Mouse (Mus musculus): ENCODE measurements around the gene Spns1. TPM values are rescaled to one million over a fixed set of nuclear protein-coding genes. Genes with fewer than 3 reads are reported as not detected.

The Spns1 gene
- polyA plus RNA-seq, 1 experiment from 2014 or later = 67.6 TPM

DNA sequence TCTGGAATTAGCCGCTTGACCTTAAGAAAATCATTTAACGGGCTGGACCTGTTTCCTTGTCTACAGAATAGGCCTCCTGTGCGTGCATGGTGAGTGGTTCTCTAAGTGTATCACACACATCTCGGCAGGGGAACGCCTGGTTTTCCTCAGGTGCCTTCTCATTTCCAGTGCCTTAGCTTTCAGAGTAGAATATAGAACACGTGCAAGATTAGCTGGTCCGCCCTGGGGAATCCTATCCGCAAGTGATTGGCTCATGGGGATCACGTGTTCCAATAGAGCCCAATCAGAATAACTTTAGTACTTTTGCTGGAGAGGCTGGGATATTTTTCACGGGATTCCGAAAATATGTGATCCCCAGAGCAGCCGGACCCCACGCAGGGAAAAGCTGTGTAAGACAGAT, 18.2 kb downstream of the Spns1 start:
- 81% methylated on average over 13 of the region's 13 CpGs for WGBS

DNA sequence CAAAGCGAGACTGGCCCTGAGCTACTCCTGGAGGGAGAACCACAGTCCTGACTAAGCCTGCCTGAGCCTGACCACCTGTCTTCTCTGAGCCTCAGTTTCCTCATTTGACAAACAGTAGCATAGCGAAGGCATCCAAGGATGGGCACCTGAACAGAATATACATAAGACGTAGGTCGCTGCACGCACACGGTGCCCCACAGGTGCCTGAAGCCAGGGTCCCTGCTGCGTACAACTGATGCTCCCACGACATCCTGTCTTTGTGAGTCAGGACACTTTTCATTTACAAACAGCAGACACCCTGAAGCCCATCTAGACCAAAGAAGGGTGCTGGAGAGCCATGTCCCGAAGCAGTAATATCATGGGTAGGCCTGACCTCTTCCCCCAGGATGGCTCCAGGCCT, 18.8 kb downstream of the Spns1 start:
- 92% methylated on average over 9 of the region's 9 CpGs for WGBS
- H3K27me3 ChIP-seq (ENCODE audit: low read depth, poor library complexity, severe bottlenecking) = no peaks in the 10 kb centered on the region
- no peak overlapping the region for H3K4me3 ChIP-seq
- no peaks in the 10 kb centered on the region for H3K36me3 ChIP-seq
- H3K4me1 ChIP-seq = peaks cover 27% of the 10 kb centered on the region
- H3K27ac ChIP-seq (replicated peaks) = no peak overlapping the region
- DNase-seq (ENCODE audit: low spot score) = no peak
- no peaks in the 10 kb centered on the region for H3K9me3 ChIP-seq (replicated peaks)

More for the DNA sequence above, 18.2 kb downstream of the Spns1 start:
- Histone ChIP-seq H3K4me1 (peaks cover 27% of the 10 kb centered on the region), H3K27me3 (ENCODE audit: low read depth, poor library complexity, severe bottlenecking) (no peaks in the 10 kb centered on the region), H3K27ac (replicated peaks) (no peak overlapping the region), H3K9me3 (replicated peaks) (no peaks in the 10 kb centered on the region), H3K36me3 (peaks cover 3% of the 10 kb centered on the region; the same call in 1 of the 2 replicates), H3K4me3 (no peak overlapping the region)
- DNase-seq (ENCODE audit: low spot score) = no peak

DNA sequence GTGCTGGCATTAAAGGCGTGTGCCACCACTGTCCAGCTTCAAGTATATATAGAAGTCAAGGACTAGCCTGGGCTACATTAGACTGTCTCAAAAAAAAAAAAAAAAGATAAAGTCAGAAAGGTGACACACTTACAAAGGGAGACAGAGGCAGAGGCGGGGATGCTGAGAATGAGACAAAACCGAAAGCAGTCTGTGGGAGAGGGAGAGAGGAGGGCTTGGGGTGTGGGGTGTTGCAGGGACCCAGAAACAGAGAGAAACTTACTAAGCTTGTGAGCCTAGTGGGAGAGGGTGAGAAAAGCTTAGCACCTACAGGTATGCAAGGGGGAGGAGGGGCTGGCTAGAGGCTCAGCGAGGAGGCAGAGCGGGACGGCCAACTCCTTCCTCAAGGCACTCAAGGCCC, 19.4 kb downstream of the Spns1 start:
- H3K27ac ChIP-seq (replicated peaks) = no peak overlapping the region
- H3K27me3 ChIP-seq (ENCODE audit: low read depth, poor library complexity, severe bottlenecking) = no peaks in the 10 kb centered on the region
- WGBS = 77% methylated on average over 6 of the region's 6 CpGs
- H3K36me3 ChIP-seq = no peaks in the 10 kb centered on the region
- peaks cover 27% of the 10 kb centered on the region for H3K4me1 ChIP-seq
- DNase-seq (ENCODE audit: low spot score) = no peak
- no peaks in the 10 kb centered on the region for H3K9me3 ChIP-seq (replicated peaks)
- no peak overlapping the region for H3K4me3 ChIP-seq

DNA sequence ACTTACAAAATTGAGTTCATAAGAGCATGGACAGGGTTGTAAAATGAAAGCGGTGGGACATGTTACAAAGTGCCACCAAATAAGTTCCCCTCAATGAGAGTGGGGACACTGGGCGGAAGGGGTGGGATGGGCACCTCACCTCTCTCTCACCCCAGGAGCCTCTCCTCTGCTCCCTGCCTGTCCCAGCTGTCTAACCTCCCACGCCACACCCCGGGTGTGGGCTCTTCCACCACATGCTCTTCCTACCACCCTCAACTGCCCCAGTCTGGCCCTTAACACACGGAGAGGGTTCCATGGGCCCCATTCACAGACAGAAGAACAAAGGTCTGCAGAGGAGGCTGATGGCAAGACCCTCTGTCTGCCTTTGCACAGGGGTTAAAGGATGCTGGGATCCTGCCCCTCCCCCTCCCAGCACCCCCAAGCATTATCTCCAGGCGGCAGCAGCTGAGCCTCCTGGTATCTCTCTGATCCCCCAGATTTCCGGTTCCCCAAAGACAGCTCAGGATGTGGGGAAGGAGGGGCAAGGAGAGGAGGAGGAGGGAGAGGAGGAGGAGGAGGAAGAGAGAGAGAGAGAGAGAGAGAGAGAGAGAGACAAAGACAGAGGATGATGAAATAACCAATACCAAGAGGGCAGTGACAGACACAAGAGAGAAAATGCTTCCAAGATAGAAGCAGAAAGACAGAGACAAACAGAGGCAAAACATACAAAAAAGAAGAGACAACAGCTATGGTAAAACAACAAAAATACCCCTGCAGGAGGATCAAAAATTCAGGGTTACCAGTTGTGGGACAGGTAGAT, 20.3 kb downstream of the Spns1 start:
- Histone ChIP-seq H3K27me3 (ENCODE audit: low read depth, poor library complexity, severe bottlenecking) (no peaks in the 10 kb centered on the region), H3K36me3 (no peaks in the 10 kb centered on the region), H3K27ac (replicated peaks) (peak overlapping the region; percentile 68), H3K4me1 (peaks cover 27% of the 10 kb centered on the region), H3K9me3 (replicated peaks) (no peaks in the 10 kb centered on the region), H3K4me3 (no peak overlapping the region)
- no peak for DNase-seq (ENCODE audit: low spot score)
- WGBS = 48% methylated on average over 7 of the region's 7 CpGs

DNA sequence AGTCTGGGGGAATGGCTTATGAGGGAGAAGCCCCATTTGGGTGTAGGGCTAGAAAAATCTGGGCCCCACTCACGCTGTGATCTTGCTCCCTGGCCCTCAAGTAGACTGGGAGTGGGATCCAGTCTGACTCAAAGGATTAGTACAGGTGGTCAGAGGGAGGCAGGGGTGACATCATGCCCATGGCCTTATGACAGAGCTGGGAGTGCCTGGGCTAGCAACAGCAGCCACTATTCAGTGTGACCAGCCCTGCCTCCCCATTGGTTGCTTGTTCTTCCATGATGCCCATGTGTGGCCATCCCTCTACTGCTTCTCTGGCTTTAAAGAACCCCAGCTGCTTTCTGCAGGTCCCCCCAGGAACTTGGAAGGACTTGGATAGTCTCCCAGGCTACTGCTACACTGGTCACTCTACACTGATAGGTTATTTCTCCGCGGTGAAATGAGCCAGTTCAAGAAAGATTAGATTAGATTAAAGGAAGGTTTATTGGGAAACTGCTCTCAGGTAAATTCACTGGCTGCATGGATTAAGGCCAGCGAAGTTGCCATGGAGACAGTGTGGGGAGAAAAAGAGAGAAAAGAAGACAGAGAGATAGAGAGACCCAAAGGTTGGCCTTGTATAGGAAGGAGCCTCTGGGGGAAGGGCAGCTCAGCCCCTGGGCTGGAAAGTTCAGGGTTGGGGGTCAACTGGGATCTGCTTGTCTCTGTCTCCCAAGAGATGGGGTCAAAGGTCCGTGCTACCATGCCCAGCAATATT, 21.2 kb downstream of the Spns1 start:
- H3K36me3 ChIP-seq = no peaks in the 10 kb centered on the region
- WGBS = 51% methylated on average over 5 of the region's 5 CpGs
- H3K27ac ChIP-seq (replicated peaks) = no peak overlapping the region
- H3K27me3 ChIP-seq (ENCODE audit: low read depth, poor library complexity, severe bottlenecking) = no peaks in the 10 kb centered on the region
- H3K4me1 ChIP-seq = peaks cover 36% of the 10 kb centered on the region
- no peaks in the 10 kb centered on the region for H3K9me3 ChIP-seq (replicated peaks)
- no peak for DNase-seq (ENCODE audit: low spot score)
- H3K4me3 ChIP-seq = no peak overlapping the region

DNA sequence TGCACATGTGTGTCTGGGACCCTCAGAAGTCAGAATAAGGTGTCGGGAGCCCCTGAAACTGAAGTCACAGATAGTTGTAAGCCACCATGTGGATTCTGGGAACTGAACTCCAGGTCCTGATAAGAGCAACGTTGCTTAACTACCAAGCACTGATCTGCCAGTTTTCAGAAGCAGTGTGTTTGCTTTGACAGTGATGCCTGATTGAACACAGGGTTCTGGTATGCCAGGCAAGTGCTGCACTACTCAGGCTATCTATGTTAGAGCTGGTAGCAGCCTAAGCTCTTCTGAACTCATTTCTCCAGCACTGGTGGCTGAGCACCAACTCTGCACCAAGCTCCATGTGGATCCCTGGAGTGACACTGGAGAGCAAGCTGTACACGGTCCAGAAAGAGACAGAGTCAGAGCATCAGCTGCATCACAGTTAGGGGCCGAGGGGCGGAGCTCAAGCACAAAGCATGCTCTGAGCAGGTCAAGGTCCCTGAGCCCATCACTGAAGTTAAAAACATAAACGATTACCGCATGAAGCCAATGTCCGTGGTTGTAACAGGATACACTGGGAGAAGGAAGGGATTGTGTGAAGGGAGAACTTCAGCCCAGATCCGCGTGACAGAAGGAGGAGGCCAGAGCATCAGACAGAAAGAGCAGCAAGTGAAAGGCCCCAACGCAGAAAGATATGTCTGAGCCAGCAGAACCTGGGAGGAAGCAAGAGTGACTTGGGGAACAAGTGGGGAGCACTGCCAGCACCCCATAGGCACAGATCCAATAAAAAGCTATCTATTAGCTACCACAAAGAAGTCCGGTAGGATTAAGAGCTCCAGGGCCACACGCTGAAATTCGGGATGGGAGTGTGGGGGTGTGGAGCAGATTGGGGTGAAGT, 22.3 kb downstream of the Spns1 start:
- no peaks in the 10 kb centered on the region for H3K27me3 ChIP-seq (ENCODE audit: low read depth, poor library complexity, severe bottlenecking)
- H3K4me1 ChIP-seq = peaks cover 40% of the 10 kb centered on the region
- no peak overlapping the region for H3K4me3 ChIP-seq
- H3K36me3 ChIP-seq = no peaks in the 10 kb centered on the region
- no peak for DNase-seq (ENCODE audit: low spot score)
- 55% methylated on average over 14 of the region's 14 CpGs for WGBS
- no peaks in the 10 kb centered on the region for H3K9me3 ChIP-seq (replicated peaks)
- no peak overlapping the region; the same call in 1 of the 2 replicates for H3K27ac ChIP-seq (replicated peaks)

DNA sequence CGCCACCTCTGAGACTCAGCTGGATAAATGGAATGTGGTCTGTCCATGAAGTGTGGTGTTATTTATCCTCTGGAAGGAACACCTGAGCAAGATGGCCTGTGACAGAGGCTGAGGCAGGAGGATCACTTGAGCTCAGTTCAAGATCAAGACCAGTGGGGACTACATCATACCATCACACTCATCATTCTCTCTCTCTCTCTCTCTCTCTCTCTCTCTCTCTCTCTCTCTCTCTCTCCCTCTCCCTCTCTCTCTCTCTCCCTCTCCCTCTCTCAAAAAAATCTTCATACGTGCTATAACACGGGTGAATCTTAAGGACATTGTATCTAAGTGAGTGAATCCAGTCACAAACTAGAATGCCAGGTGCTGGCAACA, 23.3 kb downstream of the Spns1 start:
- H3K9me3 ChIP-seq (replicated peaks) = no peaks in the 10 kb centered on the region
- WGBS = 93% methylated on average over 3 of the region's 3 CpGs
- peaks cover 40% of the 10 kb centered on the region for H3K4me1 ChIP-seq
- no peaks in the 10 kb centered on the region for H3K27me3 ChIP-seq (ENCODE audit: low read depth, poor library complexity, severe bottlenecking)
- no peak overlapping the region for H3K27ac ChIP-seq (replicated peaks)
- no peaks in the 10 kb centered on the region for H3K36me3 ChIP-seq
- no peak for DNase-seq (ENCODE audit: low spot score)
- no peak overlapping the region for H3K4me3 ChIP-seq

DNA sequence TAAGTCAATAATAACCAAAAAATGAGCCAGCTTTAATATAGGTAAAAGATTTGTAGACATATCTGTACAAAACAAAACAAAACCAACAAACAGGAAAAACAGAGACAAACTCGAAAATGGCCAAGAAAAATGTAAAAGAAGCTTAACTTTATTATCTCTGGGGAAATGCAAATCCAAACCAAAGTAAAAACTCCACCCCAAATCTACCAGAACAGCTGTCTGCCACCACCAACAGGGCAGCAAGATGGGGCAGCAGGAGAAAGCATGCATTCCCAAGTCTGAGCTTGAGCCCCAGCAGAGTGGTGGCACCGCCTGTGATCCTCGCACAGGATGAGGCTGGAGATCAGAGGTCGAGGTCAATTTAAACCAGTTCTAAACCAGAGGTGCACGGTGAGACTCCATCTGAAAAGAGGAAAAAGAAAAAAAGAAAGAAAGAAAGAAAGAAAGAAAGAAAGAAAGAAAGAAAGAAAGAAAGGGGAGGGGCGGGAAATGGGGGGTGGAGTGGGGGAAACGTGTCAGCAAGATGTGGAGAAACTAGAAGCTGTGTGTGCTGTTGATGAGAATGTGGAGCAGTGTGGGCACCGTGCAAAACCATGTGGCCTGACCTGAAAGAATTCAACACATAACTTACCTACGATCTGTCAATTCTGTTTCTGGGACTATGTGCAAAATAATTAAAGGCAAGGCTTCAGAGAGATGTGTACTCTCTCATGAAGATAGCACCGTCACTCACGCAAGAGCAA, 23.8 kb downstream of the Spns1 start:
- Histone ChIP-seq H3K27ac (replicated peaks) (no peak overlapping the region), H3K4me3 (no peak overlapping the region), H3K27me3 (ENCODE audit: low read depth, poor library complexity, severe bottlenecking) (no peaks in the 10 kb centered on the region), H3K4me1 (peaks cover 40% of the 10 kb centered on the region), H3K9me3 (replicated peaks) (no peaks in the 10 kb centered on the region), H3K36me3 (no peaks in the 10 kb centered on the region)
- 66% methylated on average over 11 of the region's 11 CpGs for WGBS
- DNase-seq (ENCODE audit: low spot score) = no peak

DNA sequence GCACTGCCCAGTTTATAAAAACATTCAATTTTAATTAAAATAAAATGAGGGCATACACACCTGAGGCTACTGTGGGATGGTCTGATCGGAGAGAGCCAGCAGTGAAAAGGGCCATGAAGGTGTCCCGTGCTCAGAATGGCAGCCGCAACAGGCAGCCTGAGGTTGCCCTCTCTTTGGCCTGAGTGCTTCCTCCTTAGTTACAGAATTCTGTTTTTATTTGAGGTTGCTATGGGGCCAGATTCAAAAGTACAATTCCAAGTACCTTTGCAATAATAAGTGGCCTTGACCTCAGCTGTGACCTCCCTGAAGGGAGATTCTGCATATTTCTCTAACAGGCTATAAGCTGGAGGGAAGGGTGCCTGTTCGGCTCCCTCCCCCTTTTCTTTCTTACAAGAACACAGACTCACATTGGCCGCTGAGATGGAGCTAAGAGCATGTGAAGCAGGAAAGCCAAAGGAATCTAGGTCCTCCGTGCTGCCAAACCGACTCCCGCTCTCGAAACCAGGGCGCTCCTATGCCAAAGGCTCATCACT, 25.8 kb downstream of the Spns1 start:
- no peak overlapping the region for H3K27ac ChIP-seq (replicated peaks)
- no peak overlapping the region for H3K4me3 ChIP-seq
- 56% methylated on average over 10 of the region's 10 CpGs for WGBS
- no peaks in the 10 kb centered on the region for H3K36me3 ChIP-seq
- H3K4me1 ChIP-seq = peaks cover 33% of the 10 kb centered on the region
- DNase-seq (ENCODE audit: low spot score) = no peak
- no peaks in the 10 kb centered on the region for H3K27me3 ChIP-seq (ENCODE audit: low read depth, poor library complexity, severe bottlenecking)
- H3K9me3 ChIP-seq (replicated peaks) = no peaks in the 10 kb centered on the region

DNA sequence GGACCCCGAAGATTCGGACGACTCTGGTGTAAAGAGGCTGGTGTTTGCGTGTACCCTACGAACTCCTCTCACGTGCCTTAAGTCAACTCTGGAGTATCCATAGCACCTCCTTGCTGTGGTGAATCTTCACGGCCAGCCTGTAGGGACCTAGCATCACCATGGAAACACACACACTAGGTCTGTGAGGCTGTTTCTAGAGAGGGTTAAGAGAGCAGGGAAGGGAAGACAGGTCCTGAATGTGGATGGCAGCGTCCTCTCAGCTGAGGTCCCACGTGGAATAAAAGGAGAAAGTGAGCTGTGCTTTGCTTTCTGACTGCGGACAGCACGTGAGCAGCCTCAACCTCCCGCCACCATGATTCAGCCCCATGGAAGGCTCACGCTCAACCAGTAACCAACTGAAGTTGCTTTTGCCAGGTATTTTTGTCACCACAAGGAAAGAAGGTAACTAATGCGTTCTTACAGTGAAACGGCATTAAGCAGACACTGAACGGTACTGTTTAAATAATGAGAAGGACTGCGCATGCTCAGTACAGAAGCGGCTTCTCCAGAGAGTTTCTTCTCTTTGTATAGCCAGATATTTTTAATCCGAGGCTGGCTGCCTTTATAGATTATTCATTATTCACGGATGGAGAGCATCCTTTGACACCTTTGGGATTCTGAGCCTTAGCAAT, 26.4 kb downstream of the Spns1 start:
- H3K9me3 ChIP-seq (replicated peaks) = no peaks in the 10 kb centered on the region
- WGBS = 67% methylated on average over 20 of the region's 20 CpGs
- no peaks in the 10 kb centered on the region for H3K27me3 ChIP-seq (ENCODE audit: low read depth, poor library complexity, severe bottlenecking)
- DNase-seq (ENCODE audit: low spot score) = no peak
- H3K4me1 ChIP-seq = peaks cover 27% of the 10 kb centered on the region
- 0 out of 2 replicates have a peak overlapping the region, but pooled peaks have one; percentile 13 for H3K27ac ChIP-seq (replicated peaks)
- no peaks in the 10 kb centered on the region for H3K36me3 ChIP-seq
- peak overlapping the region; percentile 11; the same call in 1 of the 2 replicates for H3K4me3 ChIP-seq

DNA sequence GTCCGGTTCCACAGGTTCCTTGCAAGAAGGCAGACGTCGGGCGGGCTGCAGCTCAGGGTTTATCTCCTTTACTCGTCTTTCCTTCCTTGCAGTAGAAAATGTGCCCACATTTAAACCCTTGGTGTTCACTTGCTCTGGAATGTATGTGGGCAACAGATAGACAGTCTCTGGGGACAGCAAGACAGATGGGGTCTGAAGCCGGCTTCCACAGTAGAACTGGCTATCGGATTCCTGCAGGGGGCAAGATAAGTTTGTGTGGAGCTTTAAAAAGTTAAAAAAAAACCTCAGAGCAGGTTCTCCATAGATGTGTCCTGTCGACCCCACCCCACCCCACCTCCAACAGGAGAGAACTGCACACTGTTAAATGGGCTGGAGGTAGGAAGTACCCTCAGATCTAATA, 29.0 kb downstream of the Spns1 start:
- no peak for DNase-seq (ENCODE audit: low spot score)
- Histone ChIP-seq H3K27ac (replicated peaks) (no peak overlapping the region), H3K4me1 (peaks cover 13% of the 10 kb centered on the region), H3K27me3 (ENCODE audit: low read depth, poor library complexity, severe bottlenecking) (no peaks in the 10 kb centered on the region), H3K36me3 (no peaks in the 10 kb centered on the region), H3K9me3 (replicated peaks) (no peaks in the 10 kb centered on the region), H3K4me3 (no peak overlapping the region)
- WGBS = 82% methylated on average over 8 of the region's 8 CpGs
